Mouse (Mus musculus) monocyte, adult 5-6 weeks (primary cell): ENCODE data around the gene Ttll11. TPM values are rescaled to one million over a fixed set of nuclear protein-coding genes. Genes with fewer than 3 reads are reported as not detected.

Source experiments
- ATAC-seq: fragments of 153-309, 156-312 bp; replicated peaks from 2 replicates; pipeline ENCODE4 v1.8.0; 2017; ENCODE audit warnings: mild to moderate bottlenecking; ENCODE audit not compliant: low TSS enrichment, insufficient number of reproducible peaks, severe bottlenecking, poor library complexity, low FRiP score
- total RNA-seq: library from RNA; stranded (forward); fragments of 200-1000, 200-491, 200-594 nt; gene quantifications from 3 replicates; pipeline ENCODE4 v1.2.3, GENCODE M21; 2017

The Ttll11 gene
- total RNA-seq, 1 experiment from 2014 or later, result not detected

DNA sequence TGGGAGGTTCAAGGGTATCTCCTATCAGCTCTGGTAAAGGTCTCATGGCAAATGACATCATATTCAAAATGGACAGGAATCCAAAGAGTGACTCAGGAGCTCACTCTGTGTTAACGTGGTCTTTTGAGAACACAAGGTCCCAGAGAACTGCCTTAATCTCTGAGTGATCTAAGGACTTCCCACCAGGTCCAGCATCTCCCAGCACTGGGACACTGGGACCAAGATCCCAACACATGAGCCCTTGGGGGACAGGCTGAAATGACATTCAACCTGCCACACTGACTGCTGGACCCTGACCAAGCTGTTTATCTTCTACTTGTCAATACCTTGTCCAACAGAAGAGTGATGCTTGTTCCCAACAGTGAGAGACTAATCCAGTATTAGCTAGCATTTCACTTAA is 68.0 kb downstream of the Ttll11 start:
- no peak for ATAC-seq

DNA sequence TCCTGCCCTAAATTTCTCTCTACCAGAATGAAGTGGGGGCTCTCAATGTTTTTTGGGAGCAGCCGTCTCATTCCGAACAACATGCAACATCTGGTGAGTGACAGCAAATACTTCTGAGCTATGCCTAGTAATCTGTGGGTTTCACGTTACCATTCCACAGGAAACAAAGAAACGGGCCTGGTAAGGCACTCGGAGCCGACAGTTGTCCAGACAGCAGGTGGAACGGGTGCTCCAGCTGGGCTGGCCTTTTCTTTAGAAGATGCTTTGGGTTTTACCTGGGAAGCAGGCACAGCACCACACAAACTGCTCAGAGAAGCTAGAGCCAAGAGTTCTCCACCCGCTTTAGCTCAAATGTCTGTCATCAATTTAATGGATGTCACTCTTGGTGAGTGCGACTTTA is 69.0 kb downstream of the Ttll11 start:
- no peak for ATAC-seq

DNA sequence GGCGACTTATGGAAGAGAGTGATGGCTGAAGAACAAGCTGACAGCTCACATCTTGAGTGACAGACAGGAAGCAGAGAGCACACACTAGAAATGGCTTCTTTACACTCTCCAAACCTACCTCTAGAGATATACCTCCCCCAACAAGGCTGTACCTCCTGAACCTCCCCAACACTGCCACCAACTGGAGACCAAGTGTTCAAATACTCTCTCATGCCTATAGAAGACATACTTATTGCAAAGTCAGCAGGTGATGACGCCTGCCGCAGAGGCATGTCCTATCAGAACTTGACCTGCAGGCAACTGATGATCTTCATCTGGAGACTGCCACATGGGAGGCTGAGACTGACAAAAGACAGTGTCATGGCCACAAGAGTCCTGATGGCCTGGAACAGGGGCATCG is 70.4 kb downstream of the Ttll11 start:
- no peak for ATAC-seq

DNA sequence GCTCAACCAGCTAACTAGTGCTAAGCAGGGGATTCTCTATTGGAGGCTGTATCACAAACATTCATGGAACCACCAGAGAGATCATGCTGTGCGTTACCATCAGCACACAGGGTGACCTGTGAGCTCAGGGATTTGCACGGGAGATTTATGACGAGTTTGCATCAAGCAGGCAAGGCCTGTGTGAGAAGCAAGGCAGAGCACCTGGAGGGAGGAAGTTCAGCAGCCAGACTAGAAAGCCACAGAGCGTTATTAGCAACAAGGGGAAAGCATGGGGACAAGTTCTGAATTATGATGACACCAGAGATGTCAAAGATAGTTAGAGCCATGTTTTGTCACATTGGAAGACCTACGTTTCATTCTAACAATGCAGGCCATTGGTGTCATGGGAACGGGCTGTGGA is 72.1 kb downstream of the Ttll11 start:
- ATAC-seq, result no peak

DNA sequence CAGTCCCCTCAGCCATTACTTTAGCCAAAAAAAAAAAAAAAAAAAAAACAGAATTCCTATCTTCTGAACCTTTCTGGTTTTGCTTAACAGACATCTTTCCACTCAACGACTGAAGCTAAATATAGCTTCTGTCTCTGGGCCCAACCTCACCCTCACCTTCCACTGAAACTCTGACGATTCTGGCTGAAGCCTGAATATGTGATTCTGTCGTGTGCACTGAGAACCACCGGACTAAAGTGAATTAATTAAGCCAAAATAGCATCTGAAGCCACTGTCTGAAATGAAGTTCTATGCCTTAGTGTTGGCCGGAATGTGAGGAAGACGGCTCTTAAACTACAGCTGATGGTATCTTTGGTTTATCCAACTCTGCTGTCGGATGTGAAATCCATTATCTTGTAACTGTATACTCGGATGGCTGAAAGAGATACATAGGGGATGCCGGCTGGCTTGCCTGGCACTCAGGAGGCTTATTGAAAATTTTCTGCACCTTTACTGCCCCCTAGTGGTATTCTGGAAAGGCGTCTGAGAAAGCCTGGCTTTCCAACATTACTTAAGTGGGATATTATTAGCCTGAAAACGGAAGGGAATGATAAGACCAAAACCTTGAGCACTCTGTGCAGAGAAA is 73.4 kb downstream of the Ttll11 start:
- no peak for ATAC-seq

DNA sequence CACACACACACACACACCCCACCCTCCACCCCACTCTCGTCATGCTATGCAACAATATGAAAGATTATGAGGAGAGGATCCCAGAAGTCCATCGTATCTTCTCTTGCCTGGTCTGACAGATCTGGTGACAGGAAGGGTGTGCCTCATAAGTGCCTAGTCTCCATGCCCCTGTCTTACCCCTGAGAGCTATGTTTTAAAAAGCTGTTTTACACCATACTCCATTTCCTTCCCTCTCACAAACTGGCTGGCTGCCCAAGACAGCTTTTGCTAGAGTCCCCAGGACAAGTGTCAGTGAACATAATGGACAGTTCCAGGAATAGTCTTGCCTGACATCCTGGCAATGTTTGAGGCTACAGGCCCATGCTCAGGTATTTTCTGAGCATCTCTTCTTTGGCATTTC is 78.9 kb downstream of the Ttll11 start:
- no peak for ATAC-seq

DNA sequence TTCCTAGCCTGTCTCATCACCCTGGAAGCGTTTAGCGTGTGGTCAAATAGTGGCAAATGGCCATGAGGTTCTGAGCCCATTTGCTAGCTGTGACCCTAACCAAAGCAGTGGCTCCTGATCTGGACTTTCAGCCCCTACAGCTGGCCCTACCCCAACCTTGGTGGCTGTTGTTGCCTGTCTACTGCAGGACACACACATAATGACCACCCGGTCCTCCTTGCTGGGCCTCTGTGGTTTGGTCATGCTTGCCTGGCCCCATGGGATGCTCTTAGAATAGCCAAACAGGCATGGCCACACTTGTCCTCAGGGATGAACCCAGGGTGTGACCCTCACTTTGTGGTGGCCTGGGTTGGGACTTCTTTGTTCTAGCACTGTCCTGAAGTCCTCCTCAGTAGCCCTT is 80.0 kb downstream of the Ttll11 start:
- no peak for ATAC-seq

DNA sequence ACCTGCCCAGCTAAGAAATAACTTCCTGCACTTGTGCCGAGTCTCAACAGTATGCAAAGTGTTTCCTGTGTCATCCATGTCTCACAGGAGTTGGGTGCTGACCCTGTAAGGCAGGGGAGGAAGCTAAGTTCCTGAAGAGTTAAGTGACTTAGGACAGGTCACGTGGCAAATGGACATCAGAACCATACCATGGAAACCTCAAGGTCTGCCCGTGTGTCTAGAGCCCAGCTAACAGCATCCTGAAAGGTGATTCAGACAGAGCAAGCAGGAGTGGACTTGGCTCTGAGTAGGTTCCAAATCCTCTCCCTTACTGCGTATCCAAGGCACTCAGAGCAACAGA is 80.6 kb downstream of the Ttll11 start:
- ATAC-seq, result peak; percentile 1; the same call in 1 of the 2 replicates

DNA sequence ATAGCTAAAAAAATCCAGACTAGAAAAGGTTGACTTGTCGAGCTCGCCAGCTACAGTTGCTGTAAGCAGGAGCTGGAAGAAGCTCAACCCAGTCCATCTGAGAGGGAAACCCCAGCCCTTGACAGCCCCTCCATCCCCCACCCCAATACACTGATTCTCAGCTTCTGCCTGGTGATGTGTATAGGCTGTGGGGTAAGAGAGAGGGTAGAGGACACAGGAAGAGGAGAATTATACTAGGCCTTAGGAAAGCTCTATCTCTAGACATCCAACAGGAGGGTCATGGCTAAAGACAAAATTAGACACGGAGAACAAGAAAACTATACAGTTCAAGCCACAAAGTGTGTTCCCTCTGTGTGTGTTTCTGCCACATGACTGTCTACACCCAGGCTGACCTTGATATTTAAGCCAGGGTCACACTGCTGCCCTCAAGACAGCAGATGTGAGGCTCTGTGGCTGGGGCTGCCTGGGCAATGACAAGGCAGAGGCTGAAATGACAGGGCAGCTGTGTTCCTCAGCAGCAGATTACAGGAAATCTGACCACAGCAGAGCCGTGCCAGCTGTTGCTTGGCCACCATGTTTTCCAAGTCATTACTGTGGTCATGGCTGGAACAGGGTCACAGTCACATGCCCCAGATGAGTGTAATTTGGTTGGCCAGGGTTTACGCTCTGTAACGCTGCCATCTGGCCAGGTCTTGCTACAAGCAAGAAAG is 81.1 kb downstream of the Ttll11 start:
- peak; percentile 18; the same call in 1 of the 2 replicates for ATAC-seq

DNA sequence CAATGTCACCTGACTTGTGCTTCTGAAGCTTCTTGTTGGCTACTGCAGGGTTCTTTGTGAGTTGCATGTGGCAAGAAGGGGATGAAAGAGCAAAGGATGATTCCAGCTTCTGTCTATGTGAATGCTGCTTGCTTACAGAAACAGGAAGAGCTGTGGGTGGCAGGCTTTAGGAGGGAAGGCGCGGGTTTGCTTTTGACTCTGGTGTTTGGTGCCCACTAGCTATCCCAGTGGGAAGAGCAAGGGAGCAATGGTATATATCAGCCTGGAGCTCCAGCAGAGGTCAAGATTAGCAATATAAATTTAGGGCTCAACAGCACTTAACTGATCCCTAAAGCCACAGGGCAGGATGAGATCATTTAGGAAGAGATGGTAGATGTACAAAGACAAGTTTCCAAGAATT is 82.6 kb downstream of the Ttll11 start:
- no peak for ATAC-seq

DNA sequence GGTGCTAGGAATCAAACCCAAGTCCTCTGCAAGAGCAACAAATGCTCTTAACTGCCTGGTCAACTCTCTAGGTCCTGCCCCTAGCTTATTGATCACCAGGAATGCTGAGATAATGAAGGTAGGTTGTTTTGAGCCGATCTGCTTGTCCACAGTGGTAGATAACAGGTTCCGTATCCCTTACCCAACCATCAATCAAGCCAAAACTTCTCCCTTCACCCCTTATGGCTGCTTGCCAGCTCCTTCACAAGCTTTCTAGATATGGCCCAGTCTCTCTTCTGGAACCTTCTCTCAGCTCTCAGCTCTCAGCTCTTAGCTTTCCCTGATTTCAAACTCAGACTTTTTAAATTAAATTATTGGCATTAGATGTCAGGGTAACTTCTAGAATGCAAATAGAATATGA is 85.2 kb downstream of the Ttll11 start:
- no peak for ATAC-seq

DNA sequence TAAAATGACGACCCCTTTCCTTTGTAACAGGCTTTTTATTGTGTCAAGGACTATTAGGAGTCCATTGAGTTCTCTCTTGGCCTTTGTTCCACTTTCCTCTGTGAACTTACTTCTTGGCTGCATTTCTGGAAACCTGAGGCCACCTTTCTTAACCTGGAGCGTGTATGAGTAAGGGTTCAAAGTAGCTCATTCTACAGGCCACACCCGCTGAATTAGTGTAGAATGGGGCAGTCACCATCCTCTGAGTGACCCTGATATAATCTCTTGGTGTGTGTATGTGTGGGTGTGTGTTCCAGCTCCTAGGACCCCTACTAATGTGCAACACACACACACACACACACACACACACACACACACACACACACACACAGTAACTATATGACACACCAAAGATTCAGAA is 89.1 kb downstream of the Ttll11 start:
- ATAC-seq, result no peak

DNA sequence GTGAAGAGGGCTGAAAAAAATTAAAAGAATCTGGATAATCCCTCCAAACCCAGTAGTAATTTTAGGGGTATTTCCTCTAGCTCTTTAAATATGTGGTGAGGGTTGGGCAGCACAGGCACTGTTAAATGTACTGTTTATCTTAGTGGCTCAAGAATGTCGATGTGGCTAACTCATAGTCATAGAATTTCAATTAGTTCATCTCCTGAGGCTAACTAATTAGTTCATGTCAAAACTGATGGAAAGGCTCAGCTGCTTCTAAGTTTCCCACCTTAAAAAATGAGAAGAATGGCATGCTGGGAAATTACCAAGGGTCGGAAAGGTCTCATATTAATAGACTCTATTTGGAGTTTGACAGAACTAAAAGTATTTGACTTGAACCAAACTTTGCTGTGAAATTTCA is 89.9 kb downstream of the Ttll11 start:
- ATAC-seq, result no peak

DNA sequence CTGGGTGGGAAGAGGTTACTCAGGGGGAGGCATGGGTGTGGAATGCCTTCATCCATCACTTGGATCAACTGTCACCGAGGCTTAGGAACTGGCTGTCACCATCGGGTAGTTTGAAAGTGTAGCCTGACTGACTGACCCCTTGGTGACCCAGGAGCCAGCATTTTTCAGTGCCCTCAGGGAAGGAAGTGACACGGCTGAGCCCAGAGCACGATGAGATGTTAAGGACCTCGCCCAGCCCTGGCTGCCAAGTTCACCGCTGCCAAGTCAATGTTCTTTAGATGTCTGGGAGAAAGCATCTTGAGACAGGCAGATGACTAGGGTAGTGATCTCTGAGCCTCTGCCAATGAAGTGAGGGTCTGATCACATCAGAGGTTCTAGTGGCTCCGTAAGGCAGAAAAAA is 95.4 kb downstream of the Ttll11 start:
- no peak for ATAC-seq

DNA sequence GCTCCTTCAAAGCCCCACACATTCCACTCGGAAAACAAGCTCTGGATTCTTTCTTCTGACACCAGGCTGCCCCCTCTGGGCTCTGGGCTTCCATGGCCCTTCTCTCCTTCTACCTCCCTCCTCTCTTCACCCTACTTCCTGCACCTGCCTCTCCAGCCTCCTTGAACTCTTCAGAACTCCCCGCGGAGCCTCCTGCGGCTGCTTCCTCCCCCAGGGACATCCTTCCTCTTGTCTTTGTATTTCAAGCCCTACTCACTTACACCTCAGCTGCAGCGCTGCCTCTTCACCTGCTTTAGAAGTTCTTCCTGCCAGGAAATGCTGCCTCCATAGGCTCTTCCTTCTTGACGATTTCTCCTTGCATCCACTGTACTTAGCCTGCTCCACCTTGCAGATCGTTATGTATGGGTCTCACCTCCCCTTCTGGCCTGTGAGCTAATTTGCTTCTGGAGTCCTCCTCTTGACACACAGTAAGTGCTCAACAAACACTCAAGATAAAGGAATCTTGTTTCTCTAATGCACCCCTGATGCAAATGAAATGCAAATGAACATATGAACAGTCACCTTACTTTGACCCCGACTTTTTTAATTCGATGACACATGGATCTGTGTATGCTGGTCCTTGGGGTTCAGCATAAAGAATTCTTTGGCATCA is 97.3 kb downstream of the Ttll11 start:
- no peak for ATAC-seq

DNA sequence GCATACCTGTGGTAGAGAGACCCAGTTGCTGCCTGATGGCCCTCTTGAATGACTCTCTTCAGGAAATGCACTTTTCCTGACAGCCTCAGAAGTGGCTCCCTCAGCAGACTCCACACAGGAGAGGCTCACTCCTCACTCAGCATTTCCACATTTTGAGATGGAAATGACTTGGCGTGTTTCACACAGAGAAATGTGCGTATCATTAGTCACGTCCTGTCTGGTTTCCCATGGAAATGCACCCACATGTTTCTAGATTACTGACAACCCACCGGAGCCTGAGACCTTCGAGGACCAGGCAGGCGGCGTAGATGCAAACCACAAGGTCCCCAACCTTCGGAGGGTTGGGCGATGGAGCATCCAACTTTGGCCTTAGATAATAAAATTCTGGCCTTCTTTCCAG is 97.8 kb downstream of the Ttll11 start:
- no peak for ATAC-seq

DNA sequence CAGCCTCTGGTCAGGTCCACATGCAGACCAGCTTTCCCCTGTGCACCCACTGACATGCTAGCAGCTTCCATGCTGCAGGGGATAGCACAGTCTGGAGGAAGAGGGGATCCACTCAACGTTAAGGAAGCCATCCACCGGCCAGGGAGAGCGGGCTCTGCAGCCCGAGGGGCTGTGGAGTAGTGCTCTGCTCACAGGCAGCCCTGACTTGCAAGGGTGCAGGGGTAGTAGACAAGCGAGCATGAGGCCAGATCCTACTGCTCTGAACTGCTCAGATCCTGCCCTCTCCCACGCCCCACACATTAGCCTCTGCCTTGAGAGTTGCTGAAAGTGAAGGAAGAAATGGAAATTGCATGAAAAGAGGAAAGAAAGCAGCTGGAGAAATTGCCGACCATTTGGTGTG is 99.4 kb downstream of the Ttll11 start:
- ATAC-seq, result no peak

DNA sequence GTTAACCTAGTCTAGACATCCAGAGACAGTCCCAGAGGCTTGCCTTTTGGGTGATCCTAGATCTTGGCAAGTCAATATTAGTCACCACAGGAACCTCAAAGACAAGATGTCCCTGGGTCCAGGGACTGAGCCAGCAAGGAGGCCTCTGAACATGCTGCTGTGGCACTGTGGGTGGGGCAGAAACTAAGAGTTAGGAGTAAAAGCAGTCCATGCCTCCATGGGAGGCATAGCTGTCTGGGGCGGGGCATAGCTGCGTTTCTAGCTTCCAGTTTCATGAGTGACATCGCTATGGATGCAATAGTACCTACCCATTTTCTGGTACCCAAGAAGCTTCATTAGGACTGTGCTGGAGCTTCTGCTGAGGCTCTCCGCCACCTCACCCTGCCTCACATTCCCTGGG is 99.8 kb downstream of the Ttll11 start:
- no peak for ATAC-seq

DNA sequence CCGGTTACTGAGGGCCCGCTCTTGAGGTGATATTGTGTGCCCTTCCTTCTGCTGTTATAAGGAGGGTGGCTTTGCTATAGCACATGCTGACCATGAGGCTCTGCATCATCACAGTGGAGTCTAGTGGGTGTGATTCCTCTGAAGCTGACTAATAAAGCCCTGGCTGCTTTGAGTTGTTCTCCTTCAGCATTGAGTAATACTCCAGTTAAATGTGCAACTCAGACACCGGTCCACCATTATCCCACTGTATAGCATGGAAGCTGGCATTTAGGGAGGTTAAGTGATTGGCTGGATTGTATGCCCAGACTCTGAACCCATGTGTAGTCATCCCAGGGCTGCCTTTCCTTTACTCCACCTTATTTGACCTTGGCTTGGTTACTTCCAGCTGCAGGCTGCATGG is 101.2 kb downstream of the Ttll11 start:
- ATAC-seq, result no peak

DNA sequence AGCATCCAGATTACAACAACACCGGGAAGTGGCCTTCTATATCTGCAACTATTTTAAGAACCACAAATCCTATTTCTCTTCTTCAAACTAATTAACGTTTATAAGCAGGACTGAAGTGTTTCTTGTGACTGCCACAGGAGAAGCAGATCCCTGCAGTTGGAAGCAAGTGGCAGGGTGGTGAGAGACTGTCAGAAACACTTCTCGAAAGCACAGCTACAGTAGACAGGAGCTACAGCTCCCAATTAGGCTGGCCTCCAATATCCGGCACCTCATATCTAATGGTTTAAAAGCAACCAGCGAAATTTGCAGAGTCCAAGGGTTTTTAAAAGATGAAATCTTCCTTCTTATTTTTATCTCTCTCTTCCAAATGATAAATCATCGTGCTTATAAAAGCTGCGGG is 104.1 kb downstream of the Ttll11 start:
- ATAC-seq, result no peak
